Mouse (Mus musculus) ES-Bruce4 (cell line): Measurements from ENCODE around the gene Itgb1bp2. TPM values are rescaled to one million over a fixed set of nuclear protein-coding genes. Genes with fewer than 3 reads are reported as not detected.
"Not testable (repeated sequence)": the region's sequence is repeated elsewhere in the genome, so short reads cannot be mapped to it uniquely, and the experiment has no call there.

Source experiments
- H3K27ac ChIP-seq: 2 replicates; pipeline ENCODE4 v1.5.1; 2012; ENCODE audit warnings: low read length, inconsistent platforms; ENCODE audit not compliant: insufficient read depth
- H3K27me3 ChIP-seq: 2 replicates; pipeline ENCODE4 v1.6.1; 2012; ENCODE audit warnings: mild to moderate bottlenecking, low read length, inconsistent platforms; ENCODE audit not compliant: control insufficient read depth, poor library complexity, insufficient read depth, severe bottlenecking
- H3K36me3 ChIP-seq: 2 replicates; pipeline ENCODE4 v1.6.1; 2012; ENCODE audit warnings: inconsistent platforms, mild to moderate bottlenecking, low read length, moderate library complexity; ENCODE audit not compliant: control insufficient read depth, poor library complexity, insufficient read depth, severe bottlenecking
- H3K4me1 ChIP-seq: one replicate; pipeline ENCODE4 v1.8.1; 2011; ENCODE audit warnings: low read length; ENCODE audit not compliant: control insufficient read depth, insufficient read depth
- H3K4me3 ChIP-seq: 2 replicates; pipeline ENCODE4 v1.5.1; 2011; ENCODE audit warnings: low read depth, mild to moderate bottlenecking, low read length
- H3K9ac ChIP-seq: 2 replicates; pipeline ENCODE4 v1.6.1; 2012; ENCODE audit warnings: low read depth, mild to moderate bottlenecking, inconsistent platforms; ENCODE audit not compliant: poor library complexity, severe bottlenecking
- H3K9me3 ChIP-seq: replicated peaks from 2 replicates; pipeline ENCODE4 v1.6.1; 2012; ENCODE audit warnings: mild to moderate bottlenecking, low read length, inconsistent platforms; ENCODE audit not compliant: control insufficient read depth, poor library complexity, insufficient read depth, severe bottlenecking
- CTCF ChIP-seq: IDR thresholded peaks from one replicate; pipeline ENCODE4 v1.8.1; 2011; ENCODE audit warnings: low read depth, low read length
- EP300 ChIP-seq: IDR thresholded peaks from 2 replicates; pipeline ENCODE4 v1.6.1; 2011; ENCODE audit warnings: low read depth, low read length; ENCODE audit not compliant: insufficient read depth
- POLR2A ChIP-seq: IDR thresholded peaks from one replicate; pipeline ENCODE4 v1.8.1; 2011; ENCODE audit warnings: low read length; ENCODE audit not compliant: insufficient read depth
- polyA plus RNA-seq: library from polyadenylated mRNA; stranded (reverse); fragments of >200 nt; gene quantifications from 2 replicates; pipeline ENCODE4 v1.2.4, GENCODE M21; 2011; ENCODE audit warnings: low read depth; ENCODE audit not compliant: missing spikeins, insufficient read depth, insufficient read length

Gene Itgb1bp2
- polyA plus RNA-seq, 1 experiment, result 2.3 TPM

DNA sequence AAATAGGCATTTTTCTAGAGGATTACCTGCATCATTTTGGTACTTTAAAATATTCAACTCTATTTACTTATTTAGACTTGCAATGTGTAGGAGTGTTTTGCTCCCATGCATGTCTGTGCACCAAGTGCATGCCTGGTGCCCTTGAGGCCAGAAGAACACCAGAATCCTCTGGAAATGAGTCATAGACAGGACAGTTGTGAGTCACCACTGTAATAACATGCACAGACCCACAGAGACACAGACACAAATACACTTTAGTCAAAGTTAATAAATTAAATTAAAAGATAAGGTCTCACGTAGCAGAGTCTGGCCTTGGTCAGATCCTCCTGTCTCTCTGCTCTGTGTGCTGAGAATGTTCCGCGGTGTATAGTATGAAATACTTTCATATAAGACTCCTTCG, 23.3 kb downstream of the Itgb1bp2 start:
- Histone ChIP-seq H3K4me3 (no peak overlapping the region), H3K36me3 (no peaks in the 10 kb centered on the region), H3K27me3 (no peaks in the 10 kb centered on the region), H3K27ac (no peak overlapping the region), H3K9me3 (no peaks in the 10 kb centered on the region), H3K4me1 (no peaks in the 10 kb centered on the region), H3K9ac (no peak overlapping the region)
- TF ChIP-seq CTCF, result no peak
- TF ChIP-seq EP300, result no peak
- TF ChIP-seq POLR2A, result no peak

DNA sequence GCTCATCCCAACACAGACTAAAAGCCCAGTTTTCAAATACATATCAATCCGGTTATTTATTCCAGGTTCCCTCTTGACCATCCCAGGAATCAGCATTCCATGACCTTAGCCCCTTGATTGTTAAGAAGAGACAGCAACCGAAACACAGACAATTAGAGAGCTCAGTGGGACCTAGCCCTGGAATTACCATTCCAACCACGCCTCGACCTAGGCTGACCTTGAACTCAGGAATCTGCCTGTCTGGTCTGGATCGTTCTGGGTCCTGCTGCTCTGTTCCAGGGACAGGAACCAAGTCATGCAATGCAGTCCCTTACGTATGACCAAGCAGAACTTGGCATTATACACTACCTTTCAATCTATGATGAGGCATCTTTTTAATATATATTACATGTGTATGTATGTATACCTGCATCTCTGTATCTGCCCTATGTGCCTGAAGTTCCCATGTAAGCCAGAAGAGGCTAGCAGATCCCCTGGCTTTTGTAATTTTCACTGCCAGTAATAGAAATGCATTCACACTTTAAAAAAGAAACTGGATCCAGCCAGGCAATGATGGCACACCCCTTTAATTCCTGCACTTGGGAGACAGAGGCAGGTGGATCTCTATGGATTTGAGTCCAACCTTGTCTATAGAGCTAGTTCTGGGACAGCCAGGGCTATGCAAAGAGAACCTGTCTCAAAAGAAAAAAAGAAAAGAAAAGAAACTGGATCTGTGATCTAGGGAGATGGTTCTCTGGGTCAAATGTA, 32.9 kb downstream of the Itgb1bp2 start:
- Histone ChIP-seq H3K9ac (no peak overlapping the region), H3K27ac (peak overlapping the region; percentile 96), H3K9me3 (no peaks in the 10 kb centered on the region), H3K36me3 (no peaks in the 10 kb centered on the region), H3K27me3 (no peaks in the 10 kb centered on the region), H3K4me1 (peaks cover 5% of the 10 kb centered on the region), H3K4me3 (no peak overlapping the region)
- no peak for TF ChIP-seq CTCF
- TF ChIP-seq EP300, result peak; percentile 100
- TF ChIP-seq POLR2A, result no peak

DNA sequence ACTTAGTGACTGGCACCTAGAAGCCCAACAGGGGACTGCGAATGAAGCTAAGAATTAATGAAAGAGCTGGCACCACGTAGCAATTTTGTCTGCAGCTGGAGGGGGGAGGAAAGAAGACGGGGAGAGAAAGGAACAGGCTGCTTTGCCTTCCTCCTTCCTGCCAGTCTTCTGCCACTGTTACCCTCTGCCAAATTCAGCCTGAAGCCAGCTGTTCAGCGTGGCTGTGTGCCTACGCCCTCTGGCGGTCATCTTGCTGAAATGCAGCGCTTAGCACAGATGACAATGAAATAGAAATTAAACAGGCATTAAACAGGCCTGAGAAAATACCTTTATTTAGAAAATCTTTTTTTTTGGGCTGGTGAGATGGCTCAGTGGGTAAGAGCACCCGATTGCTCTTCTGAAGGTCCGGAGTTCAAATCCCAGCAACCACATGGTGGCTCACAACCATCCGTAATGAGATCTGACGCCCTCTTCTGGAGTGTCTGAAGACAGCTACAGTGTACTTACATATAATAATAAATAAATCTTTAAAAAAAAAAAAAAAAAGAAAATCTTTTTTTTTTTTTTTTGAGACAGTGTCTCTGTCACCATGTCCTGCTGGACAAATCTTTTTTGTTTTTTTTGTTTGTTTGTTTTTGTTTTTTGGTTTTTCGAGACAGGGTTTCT, 37.7 kb downstream of the Itgb1bp2 start:
- not testable (repeated sequence) for H3K9me3 ChIP-seq

More for the DNA sequence above, 37.7 kb downstream of the Itgb1bp2 start:
- not testable (repeated sequence) for H3K27me3 ChIP-seq, H3K27ac ChIP-seq, H3K4me1 ChIP-seq, H3K4me3 ChIP-seq, H3K36me3 ChIP-seq, H3K9ac ChIP-seq
- TF ChIP-seq CTCF, result peak; percentile 87

Other genes starting within 250 kb of the Itgb1bp2 start
- 49.9 and 56.6 TPM in 2 replicates for gene Snx12, start 226.5 kb upstream of the Itgb1bp2 start, polyA plus RNA-seq
- gene Foxo4, start 194.6 kb upstream of the Itgb1bp2 start, polyA plus RNA-seq, result 45.6 and 50.1 TPM in 2 replicates
- gene Gm614, start 185.1 kb upstream of the Itgb1bp2 start, polyA plus RNA-seq, result not detected in 2 replicates
- 0.40 and 0.84 TPM in 2 replicates for gene Il2rg, start 180.8 kb upstream of the Itgb1bp2 start, polyA plus RNA-seq
- gene Gm20489, start 180.1 kb upstream of the Itgb1bp2 start, polyA plus RNA-seq, result not detected in 2 replicates
- gene Med12, start 175.1 kb upstream of the Itgb1bp2 start, polyA plus RNA-seq, result 38.6 and 41.7 TPM in 2 replicates
- gene Nlgn3, start 149.9 kb upstream of the Itgb1bp2 start, polyA plus RNA-seq, result 0.58 and 0.70 TPM in 2 replicates
- gene Gjb1, start 72.7 kb upstream of the Itgb1bp2 start, polyA plus RNA-seq, result 2.0 and 2.1 TPM in 2 replicates
- gene Zmym3, start 28.2 kb upstream of the Itgb1bp2 start, polyA plus RNA-seq, result 39.1 and 40.3 TPM in 2 replicates
- gene Nono, start 19.8 kb upstream of the Itgb1bp2 start, polyA plus RNA-seq, result 464 and 501 TPM in 2 replicates
- gene Taf1, start 83.6 kb downstream of the Itgb1bp2 start, polyA plus RNA-seq, result 42.4 and 49.5 TPM in 2 replicates
- gene Ogt, start 191.0 kb downstream of the Itgb1bp2 start, polyA plus RNA-seq, result 303 and 324 TPM in 2 replicates